Mouse (Mus musculus) layer of hippocampus, adult 11-12 months (tissue): ENCODE results near the gene Rhof.

Source experiments
- DNase-seq: peaks from one replicate; pipeline ENCODE4 v3.0.0; 2022; ENCODE audit warnings: low spot score

Gene Rhof

GRCm38 (mm10) chr5:123148073-123148722 lies 15.7 kb upstream of the Rhof start:
- DNase-seq = no peak

DNA sequence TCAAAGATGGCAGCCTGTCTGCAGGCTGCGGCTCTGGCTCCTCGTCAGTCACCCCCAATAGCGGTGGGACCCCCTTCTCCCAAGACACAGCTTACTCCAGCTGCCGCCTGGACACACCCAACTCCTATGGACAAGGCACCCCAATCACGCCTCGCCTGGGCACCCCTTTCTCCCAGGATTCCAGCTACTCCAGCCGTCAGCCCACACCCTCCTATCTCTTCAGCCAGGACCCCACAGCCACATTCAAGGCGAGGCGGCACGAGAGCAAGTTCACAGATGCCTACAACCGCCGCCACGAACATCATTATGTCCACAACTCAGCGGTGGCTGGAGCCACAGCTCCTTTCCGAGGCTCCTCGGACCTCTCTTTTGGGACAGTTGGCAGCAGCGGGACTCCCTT lies 15.1 kb upstream of the Rhof start:
- DNase-seq = no peak

GRCm38 (mm10) chr5:123146357-123146756 lies 13.9 kb upstream of the Rhof start:
- DNase-seq = no peak

DNA sequence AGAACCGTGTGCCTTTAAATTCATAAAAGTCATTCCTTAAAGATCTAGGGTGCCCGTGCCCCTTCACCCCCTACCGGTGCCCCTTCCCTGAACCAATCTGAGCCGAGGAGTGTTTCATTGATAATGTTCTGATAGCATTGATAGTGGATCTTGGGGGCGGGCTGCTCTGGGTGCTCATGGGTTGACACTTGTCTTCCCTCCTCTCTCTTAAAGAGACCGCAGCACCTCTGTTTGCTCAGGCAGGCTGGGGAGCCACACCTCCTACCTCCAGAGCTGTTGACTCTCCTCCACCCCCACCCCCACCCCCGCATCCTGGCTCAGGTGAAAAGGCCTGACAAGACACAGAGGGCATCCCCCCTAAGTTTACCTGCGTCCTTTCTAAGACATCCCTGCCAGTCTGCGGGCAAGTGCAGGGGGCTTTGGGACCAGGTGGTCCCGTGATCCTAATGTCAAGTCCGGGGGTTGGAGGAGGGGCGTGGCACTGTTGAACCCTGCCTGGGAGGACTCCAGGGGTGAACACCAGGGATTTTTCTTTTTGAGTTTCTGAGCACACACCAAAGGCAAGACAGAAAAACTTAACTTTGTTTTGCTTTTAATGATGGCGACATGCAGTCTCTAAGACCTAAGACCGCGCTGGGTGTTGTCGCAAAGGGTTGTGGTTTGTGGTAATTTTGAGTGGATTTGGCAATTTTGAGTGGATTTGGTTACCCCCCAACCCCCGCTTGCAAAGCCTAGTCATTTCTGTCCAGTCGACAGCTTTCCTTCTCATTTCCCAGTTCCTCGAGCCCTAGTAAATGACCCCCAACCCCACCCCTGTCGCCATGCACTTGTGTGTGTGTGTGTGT lies 12.5 kb upstream of the Rhof start:
- DNase-seq = no peak

- no peak for DNase-seq
Observed at GRCm38 (mm10) chr5:123143971-123144745, 11.7 kb upstream of the Rhof start.

GRCm38 (mm10) chr5:123143251-123143970 lies 10.9 kb upstream of the Rhof start:
- DNase-seq = no peak

DNA sequence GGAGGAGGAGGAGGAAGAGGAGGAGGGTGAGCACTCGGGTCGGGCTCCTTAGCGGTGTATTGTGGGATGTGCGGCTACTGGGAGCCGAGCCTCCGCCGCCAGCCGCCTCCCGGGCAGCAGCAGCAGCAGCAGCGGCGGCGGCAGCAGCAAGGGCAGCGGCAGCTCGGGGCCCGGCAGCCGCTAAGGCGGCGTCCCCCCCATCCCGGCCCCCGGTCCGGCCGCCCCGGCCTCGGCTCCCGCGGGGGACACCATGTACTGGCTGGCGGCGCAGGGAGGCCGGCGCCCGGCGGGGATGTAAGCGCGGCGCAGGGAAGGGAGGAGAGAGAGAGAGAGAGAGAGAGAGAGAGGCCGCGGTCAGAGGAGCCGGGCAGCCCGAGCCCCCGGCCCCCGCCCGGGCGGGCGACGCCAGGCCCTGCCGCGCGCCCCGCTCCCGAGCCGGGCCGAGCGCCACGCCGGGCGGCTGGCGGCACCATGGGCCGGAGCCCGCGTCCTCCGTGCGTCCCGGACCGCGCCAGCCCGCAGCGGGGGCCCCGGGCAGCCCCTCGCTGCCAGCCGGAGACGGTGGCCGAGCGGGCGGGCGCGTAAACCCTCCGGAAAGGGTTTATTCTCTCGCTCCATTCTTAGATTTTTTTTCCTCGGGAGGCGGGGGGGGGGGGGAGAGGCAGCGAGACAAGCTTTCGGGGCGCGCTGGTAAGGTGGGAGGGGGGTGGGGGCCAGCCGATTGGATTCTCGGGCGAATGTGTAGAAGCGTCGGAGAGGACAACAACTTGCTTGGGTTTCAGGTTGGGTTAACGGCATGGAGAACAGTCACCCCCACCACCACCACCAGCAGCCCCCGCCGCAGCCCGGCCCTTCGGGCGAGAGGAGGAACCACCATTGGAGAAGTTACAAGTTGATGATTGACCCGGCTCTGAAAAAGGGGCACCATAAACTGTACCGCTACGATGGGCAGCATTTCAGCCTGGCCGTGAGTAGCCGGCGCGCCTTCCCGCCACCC lies 10.0 kb upstream of the Rhof start, which contains the start of gene Setd1b:
Setd1b (plus strand) TSS at position 33 of the 997 bp plus-strand sequence.
- DNase-seq = no peak

- peak; percentile 61 for DNase-seq
Observed at GRCm38 (mm10) chr5:123141555-123142160, 9.2 kb upstream of the Rhof start.

DNA sequence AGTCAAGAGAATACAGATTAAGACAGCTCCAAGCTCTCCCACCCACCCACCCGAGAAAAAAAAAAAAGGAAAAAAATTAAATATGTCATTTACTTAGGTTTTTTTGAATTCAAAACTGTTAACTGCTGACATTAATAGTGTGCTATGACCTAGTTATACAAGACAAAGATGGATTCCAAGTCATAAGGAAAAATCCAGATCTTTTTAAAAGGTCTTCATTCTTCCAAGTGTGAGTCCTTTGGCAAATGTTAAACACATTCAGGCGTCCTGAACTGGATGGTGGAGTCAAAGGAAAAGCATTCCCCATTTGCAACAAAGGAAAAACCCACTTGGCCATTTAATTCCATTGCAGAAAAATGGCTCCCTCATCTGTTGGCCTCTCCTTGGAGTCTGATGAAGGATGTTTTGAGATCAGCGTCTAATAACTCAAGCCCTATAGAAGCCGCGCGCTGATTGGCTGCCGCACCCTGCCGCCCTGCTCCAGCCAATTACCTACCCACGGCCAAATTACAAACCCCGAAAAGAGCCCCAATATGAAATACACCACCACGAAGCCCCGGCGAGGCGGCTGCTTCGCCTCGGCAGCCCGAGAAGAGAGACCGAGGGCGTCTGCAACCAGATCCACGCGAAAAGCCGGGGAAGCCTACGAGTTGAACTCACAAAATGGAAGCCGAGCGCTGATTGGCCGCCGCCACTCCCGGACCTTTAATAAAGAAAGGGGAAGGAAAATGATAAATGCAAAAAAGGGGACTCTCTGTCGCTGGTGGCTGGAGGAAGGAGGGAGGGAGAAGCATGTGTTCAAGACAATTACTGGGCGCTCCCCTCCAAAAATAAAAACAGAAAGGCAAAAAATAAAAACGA lies 8.4 kb upstream of the Rhof start:
- peak; percentile 96 for DNase-seq

GRCm38 (mm10) chr5:123139722-123140627 lies 7.5 kb upstream of the Rhof start:
- DNase-seq = no peak

GRCm38 (mm10) chr5:123138953-123139721 lies 6.6 kb upstream of the Rhof start:
- peak; percentile 87 for DNase-seq

GRCm38 (mm10) chr5:123138230-123138911 lies 5.9 kb upstream of the Rhof start:
- no peak for DNase-seq

DNA sequence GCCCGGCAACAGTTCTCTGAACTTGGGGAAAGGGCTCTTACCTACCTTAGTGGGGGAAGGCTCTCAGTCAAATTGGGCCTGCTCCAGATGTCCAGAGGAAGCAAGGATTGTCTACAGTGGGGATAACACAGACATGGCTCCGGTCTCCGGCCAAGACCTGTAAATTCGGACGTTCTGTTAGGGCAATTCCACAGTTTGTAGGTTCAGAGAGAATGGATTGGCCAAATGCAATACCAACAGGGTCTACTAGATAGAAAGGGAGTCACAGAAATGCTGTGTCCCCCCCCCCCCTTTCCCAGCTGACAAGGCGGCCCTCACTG lies 5.4 kb upstream of the Rhof start:
- no peak for DNase-seq

DNA sequence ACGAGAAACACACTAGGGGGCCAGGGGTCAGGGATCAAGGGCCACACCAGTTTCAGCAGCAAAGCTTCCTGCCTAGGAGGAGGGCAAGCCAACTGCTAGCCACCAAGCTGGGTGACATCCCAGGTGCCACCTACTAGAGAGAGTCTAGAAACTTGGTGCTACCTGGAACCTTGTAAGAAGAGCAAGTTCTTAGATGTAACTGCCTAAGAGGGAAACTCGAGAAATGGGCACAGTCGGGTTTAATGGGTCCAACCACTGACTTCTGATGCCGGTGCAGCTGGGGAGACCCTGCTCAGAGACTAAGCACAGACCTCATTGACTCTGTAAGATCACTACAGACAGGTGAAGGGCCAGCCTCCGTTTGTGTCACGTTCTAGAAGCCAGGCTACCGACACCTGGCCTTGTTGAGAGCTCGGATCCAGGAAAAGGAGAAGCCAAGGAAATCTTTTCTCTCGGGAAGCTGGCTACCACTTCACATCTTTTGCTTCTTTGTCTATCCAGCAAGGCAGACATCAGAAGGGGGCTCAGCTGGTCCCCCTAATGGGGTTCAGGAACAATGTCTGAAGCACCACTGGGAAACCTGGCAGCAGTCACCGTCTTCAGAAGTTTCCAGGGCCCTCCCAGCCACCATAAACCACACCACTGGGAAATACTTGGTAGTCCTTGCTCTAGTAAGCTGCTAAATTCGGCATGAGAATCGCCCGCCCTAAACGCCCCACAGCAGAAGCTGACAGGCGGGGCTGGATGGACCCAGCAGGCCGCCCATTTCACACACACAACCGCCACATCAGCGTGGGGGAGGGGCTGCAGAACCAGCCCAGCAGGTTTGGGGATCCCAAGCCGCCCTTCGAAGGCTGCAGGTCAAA lies 4.8 kb upstream of the Rhof start:
- peak; percentile 68 for DNase-seq

DNA sequence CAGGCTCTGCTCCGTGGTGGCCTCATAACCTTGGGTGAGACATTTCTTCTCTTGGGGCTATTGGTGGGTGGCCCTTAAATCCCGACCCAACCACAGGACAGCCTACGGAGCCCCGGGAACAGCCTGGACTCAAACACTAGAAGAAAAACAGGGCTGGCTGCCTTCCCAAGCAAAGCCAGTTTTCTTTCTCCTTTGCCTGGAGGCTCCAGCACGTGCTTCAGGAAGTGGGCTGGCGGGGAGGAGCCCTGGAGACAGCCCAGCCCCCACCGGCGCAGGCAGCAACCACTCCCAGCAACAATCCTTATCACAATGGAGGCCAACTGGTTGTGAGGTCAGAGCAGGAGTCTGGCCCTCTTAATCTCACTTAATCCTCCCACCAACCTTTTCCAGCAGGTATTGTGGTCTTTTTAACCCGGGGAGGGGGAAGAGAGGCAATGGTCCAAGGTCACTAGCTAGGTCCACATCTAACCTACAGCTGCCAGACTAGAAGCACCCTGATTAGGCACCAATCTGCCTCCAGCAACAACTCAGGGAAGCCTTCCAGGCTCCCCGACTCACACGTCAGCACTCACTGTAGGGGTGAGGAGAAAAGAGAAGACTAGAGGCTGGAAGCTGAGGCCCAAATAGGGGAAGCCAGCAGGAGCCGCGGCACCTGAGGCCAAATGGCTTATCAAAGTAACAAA lies 4.0 kb upstream of the Rhof start:
- DNase-seq = peak; percentile 83
